Mouse (Mus musculus) MEL (cell line): ENCODE measurements around the gene Cmbl. TPM values are rescaled to one million over a fixed set of nuclear protein-coding genes. Genes with fewer than 3 reads are reported as not detected.
A peak's percentile ranks its signal among the peaks of the same experiment; 100 is the strongest.

ENCODE experiments used
- DNase-seq: peaks from one replicate; pipeline ENCODE4 v3.0.0; 2011; ENCODE audit warnings: low read depth, low spot score
- H3K27ac ChIP-seq: 2 replicates; pipeline ENCODE4 v1.5.1; 2012; ENCODE audit warnings: low read depth, mild to moderate bottlenecking, control low read depth, low read length, moderate library complexity; ENCODE audit not compliant: control insufficient read depth
- H3K27me3 ChIP-seq, 2 experiments: fragments of 150-350 bp in 1 of 2; sonication (generic) in 1 of 2; 2 replicates each; pipeline ENCODE4 v1.6.1; 2012; ENCODE audit warnings: low read length in 2 of 2, mild to moderate bottlenecking in 2 of 2, improper control_type of control experiment in 1 of 2, moderate library complexity in 1 of 2; ENCODE audit not compliant: insufficient read depth in 2 of 2, control insufficient read depth in 1 of 2
- H3K36me3 ChIP-seq, 2 experiments: 2 replicates each; pipeline ENCODE4 v1.6.1; 2012 to 2014; ENCODE audit warnings: low read length in 2 of 2, improper control_type of control experiment in 1 of 2, inconsistent platforms in 1 of 2, mild to moderate bottlenecking in 1 of 2; ENCODE audit not compliant: insufficient read depth in 2 of 2, control insufficient read depth in 1 of 2
- H3K4me1 ChIP-seq, 2 experiments: fragments of 150-350 bp in 1 of 2; sonication (generic) in 1 of 2; 2 replicates each; pipeline ENCODE4 v1.6.1; 2012; ENCODE audit warnings: low read length in 2 of 2, improper control_type of control experiment in 1 of 2, mild to moderate bottlenecking in 1 of 2; ENCODE audit not compliant: insufficient read depth in 2 of 2, control insufficient read depth in 1 of 2
- H3K4me3 ChIP-seq, 2 experiments: fragments of 150-350 bp in 1 of 2; sonication (generic) in 1 of 2; 2 replicates each; pipeline ENCODE4 v1.5.1; 2012; ENCODE audit warnings: low read depth in 2 of 2, low read length in 2 of 2, mild to moderate bottlenecking in 2 of 2, moderate library complexity in 2 of 2, control low read depth in 1 of 2, improper control_type of control experiment in 1 of 2; ENCODE audit not compliant: control insufficient read depth in 1 of 2, insufficient read depth in 1 of 2
- H3K79me2 ChIP-seq: 2 replicates; pipeline ENCODE4 v1.6.1; 2012; ENCODE audit warnings: mild to moderate bottlenecking, low read length, moderate library complexity; ENCODE audit not compliant: control insufficient read depth, poor library complexity, insufficient read depth
- H3K9ac ChIP-seq: 2 replicates; pipeline ENCODE4 v1.6.1; 2012; ENCODE audit warnings: low read depth, mild to moderate bottlenecking, control low read depth, low read length, moderate library complexity; ENCODE audit not compliant: control insufficient read depth, poor library complexity, severe bottlenecking
- H3K9me3 ChIP-seq: fragments of 150-350 bp; sonication (generic); replicated peaks from 2 replicates; pipeline ENCODE4 v1.6.1; 2012; ENCODE audit warnings: mild to moderate bottlenecking, low read length, improper control_type of control experiment, moderate library complexity; ENCODE audit not compliant: insufficient read depth
- CHD2 ChIP-seq: IDR thresholded peaks from 2 replicates; pipeline ENCODE4 v1.6.1; 2011; ENCODE audit warnings: low read length, improper control_type of control experiment
- CTCF ChIP-seq, 3 experiments: IDR thresholded peaks in 2 of 3; conservative IDR thresholded peaks in 1 of 3; 2 replicates each; pipeline ENCODE4 v1.5.1; 2011 to 2012; ENCODE audit warnings: low read length in 3 of 3, low read depth in 2 of 3, mild to moderate bottlenecking in 2 of 3, improper control_type of control experiment in 1 of 3, inconsistent platforms in 1 of 3, mixed read lengths in 1 of 3, moderate library complexity in 1 of 3; ENCODE audit not compliant: control insufficient read depth in 1 of 3, insufficient read depth in 1 of 3, poor library complexity in 1 of 3, severe bottlenecking in 1 of 3
- E2F4 ChIP-seq: IDR thresholded peaks from 2 replicates; pipeline ENCODE4 v1.6.1; 2011; ENCODE audit warnings: low read depth, low read length, improper control_type of control experiment, borderline replicate concordance
- EP300 ChIP-seq, 2 experiments: IDR thresholded peaks; 2 replicates each; pipeline ENCODE4 v1.6.1; 2011; ENCODE audit warnings: improper control_type of control experiment in 2 of 2, low read length in 2 of 2, low read depth in 1 of 2, mild to moderate bottlenecking in 1 of 2
- ETS1 ChIP-seq: IDR thresholded peaks from 2 replicates; pipeline ENCODE4 v1.6.1; 2012; ENCODE audit warnings: low read depth, mild to moderate bottlenecking, inconsistent platforms, low read length, improper control_type of control experiment, moderate library complexity
- GATA1 ChIP-seq: IDR thresholded peaks from 2 replicates; pipeline ENCODE4 v1.6.1; 2011; ENCODE audit warnings: low read depth, low read length, improper control_type of control experiment
- JUND ChIP-seq: IDR thresholded peaks from 2 replicates; pipeline ENCODE4 v1.6.1; 2011; ENCODE audit warnings: low read depth, mild to moderate bottlenecking, improper control_type of control experiment, low read length
- MAFK ChIP-seq: IDR thresholded peaks from 2 replicates; pipeline ENCODE4 v1.6.1; 2011; ENCODE audit warnings: low read depth, mild to moderate bottlenecking, low read length, improper control_type of control experiment, borderline replicate concordance
- MYC ChIP-seq: IDR thresholded peaks from 2 replicates; pipeline ENCODE4 v1.6.1; 2011; ENCODE audit warnings: low read depth, mild to moderate bottlenecking, low read length, improper control_type of control experiment, moderate library complexity
- NELFE ChIP-seq: IDR thresholded peaks from 2 replicates; pipeline ENCODE4 v1.6.1; 2011; ENCODE audit warnings: low read depth, low read length, improper control_type of control experiment
- RAD21 ChIP-seq: IDR thresholded peaks from 2 replicates; pipeline ENCODE4 v1.6.1; 2011; ENCODE audit warnings: mild to moderate bottlenecking, low read depth, low read length, improper control_type of control experiment
- RCOR1 ChIP-seq: IDR thresholded peaks from 2 replicates; pipeline ENCODE4 v1.6.1; 2012; ENCODE audit warnings: low read depth, mild to moderate bottlenecking, inconsistent platforms, low read length, improper control_type of control experiment
- TAL1 ChIP-seq: IDR thresholded peaks from 2 replicates; pipeline ENCODE4 v1.6.1; 2012; ENCODE audit warnings: mild to moderate bottlenecking, inconsistent platforms, low read length, moderate library complexity, mixed read lengths
- UBTF ChIP-seq: IDR thresholded peaks from 2 replicates; pipeline ENCODE4 v1.6.1; 2012; ENCODE audit warnings: low read depth, mild to moderate bottlenecking, inconsistent platforms, low read length, improper control_type of control experiment, moderate library complexity, borderline replicate concordance; ENCODE audit not compliant: insufficient read depth
- USF1 ChIP-seq: IDR thresholded peaks from 2 replicates; pipeline ENCODE4 v1.6.1; 2014; ENCODE audit warnings: low read depth, mild to moderate bottlenecking, inconsistent platforms, low read length, improper control_type of control experiment, moderate library complexity
- ZC3H11A ChIP-seq: IDR thresholded peaks from 2 replicates; pipeline ENCODE4 v1.6.1; 2012; ENCODE audit warnings: low read depth, mild to moderate bottlenecking, inconsistent platforms, low read length, improper control_type of control experiment
- ZNF384 ChIP-seq: IDR thresholded peaks from 2 replicates; pipeline ENCODE4 v1.6.1; 2012; ENCODE audit warnings: low read depth, mild to moderate bottlenecking, inconsistent platforms, low read length, improper control_type of control experiment
- polyA plus RNA-seq, 2 experiments: library from polyadenylated mRNA; stranded (reverse) in 1 of 2; unstranded in 1 of 2; fragments of >175 nt in 1 of 2; fragments of >200 nt in 1 of 2; gene quantifications; 2 replicates each; pipeline versions ENCODE4 v1.2.1 to v1.2.4; 2012; ENCODE audit warnings: low replicate concordance in 2 of 2, low read depth in 1 of 2; ENCODE audit not compliant: insufficient read length in 2 of 2, insufficient read depth in 1 of 2, missing spikeins in 1 of 2
- total RNA-seq: library from RNA; depleted of rRNA; stranded (reverse); fragments of 300-350 nt; gene quantifications from 2 replicates; pipeline ENCODE4 v1.2.3, GENCODE M21; 2012

Gene Cmbl
- total and polyA plus RNA-seq, 3 experiments = 0.22 to 0.31 TPM; not detected in 1

DNA sequence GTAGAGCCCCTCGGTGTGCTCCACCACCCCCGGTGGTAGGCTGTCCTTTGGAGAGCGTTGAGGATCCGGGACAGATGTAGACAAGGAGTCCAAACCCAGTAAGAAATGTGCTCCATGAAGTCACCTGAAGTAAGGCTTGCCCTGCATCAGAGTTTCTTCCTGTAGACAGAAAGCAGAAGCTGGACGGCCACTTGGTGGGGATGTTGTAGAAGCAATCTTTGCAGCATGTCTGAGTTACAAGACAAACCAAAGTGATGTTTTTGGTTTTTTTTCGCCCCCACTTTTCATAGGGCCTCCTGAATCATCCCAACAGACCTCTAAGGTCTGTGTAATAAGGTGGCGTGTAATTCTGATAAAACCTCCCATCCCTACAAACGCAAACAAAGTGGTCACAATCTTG lies 54.3 kb downstream of the Cmbl start:
- no peak overlapping the region for H3K27ac ChIP-seq
- no peaks in the 10 kb centered on the region for H3K27me3 ChIP-seq
- DNase-seq = peak; percentile 29
- peaks cover 1 to 4% of the 10 kb centered on the region in 2 experiments; a peak in 2 of 4 replicates for H3K36me3 ChIP-seq
- H3K4me3 ChIP-seq = no peak overlapping the region
- H3K4me1 ChIP-seq = peaks cover 3 to 5% of the 10 kb centered on the region in 2 experiments
- H3K9ac ChIP-seq = no peak overlapping the region
- no peak for TF ChIP-seq ETS1
- peak; percentile 19 for TF ChIP-seq RAD21
- no peak for TF ChIP-seq CHD2
- TF ChIP-seq ZC3H11A = no peak
- TF ChIP-seq USF1 = no peak
- no peak for TF ChIP-seq CTCF (IDR thresholded peaks at IDR 0.05 in 2 of 3, conservative IDR thresholded peaks at IDR 0.05 in 1 of 3; ENCODE audit: control insufficient read depth in 1 of 3, insufficient read depth in 1 of 3, low read depth in 2 of 3, low read length in 3 of 3, poor library complexity in 1 of 3, severe bottlenecking in 1 of 3)
- no peak for TF ChIP-seq UBTF
- no peaks in the 10 kb centered on the region for H3K79me2 ChIP-seq
- no peaks in the 10 kb centered on the region for H3K9me3 ChIP-seq

DNA sequence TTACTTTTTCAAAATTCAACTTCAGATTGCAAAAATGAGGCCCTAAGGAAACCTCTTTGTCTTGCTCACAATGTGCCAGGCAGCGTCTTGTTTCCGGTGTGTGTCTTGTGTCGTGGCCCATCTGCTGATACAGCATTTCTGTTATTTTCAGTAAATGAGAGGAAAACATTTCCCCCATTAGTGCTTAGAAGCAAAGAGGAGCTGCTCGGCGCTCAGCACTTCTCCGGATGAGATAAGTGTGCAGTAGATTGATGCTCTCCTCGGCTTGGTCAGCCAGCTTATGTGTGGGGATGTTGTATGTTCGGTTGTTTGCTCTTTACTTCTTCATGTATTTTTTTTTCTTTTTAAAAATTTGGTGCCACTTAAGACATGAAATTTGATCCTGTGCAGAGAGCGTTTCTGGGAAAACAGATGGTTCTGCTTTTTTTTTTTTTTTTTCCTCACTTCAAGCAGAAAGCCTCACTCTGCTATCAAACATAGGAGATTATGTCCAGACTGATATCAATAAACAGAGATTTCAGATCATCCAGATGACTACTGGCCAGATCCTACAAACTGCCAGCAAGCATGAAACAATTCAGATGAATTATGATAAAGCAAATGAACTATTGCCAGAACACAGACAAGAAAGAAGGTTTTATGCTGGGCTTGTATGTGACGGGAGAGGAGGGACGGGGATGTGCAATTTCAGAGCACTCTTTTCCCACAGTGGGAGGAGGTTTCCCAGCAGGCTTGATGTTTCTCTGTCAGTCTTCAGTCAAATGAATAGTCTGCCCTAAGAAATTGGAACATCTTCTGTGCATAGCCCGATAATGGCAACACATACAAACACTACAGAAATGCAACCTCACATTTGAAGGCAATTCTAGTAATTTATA lies 62.3 kb downstream of the Cmbl start:
- H3K4me1 ChIP-seq = no peaks in the 10 kb centered on the region
- H3K27ac ChIP-seq = no peak overlapping the region
- H3K36me3 ChIP-seq = no peaks in the 10 kb centered on the region
- DNase-seq = peak; percentile 24
- H3K27me3 ChIP-seq = peaks cover 0 to 1% of the 10 kb centered on the region in 2 experiments; a peak in 1 of 4 replicates
- H3K9ac ChIP-seq = no peak overlapping the region
- H3K79me2 ChIP-seq = no peaks in the 10 kb centered on the region
- H3K9me3 ChIP-seq = no peaks in the 10 kb centered on the region
- no peak overlapping the region for H3K4me3 ChIP-seq
- TF ChIP-seq JUND (no peak), TAL1 (no peak), MYC (no peak), ZNF384 (peak; percentile 91), ETS1 (no peak), USF1 (no peak), EP300 (IDR thresholded peaks at IDR 0.05; ENCODE audit: low read depth in 1 of 2, low read length in 2 of 2) (no peak), E2F4 (no peak), GATA1 (peak; percentile 42), NELFE (no peak), RCOR1 (no peak; the same call in 1 of the 2 replicates), MAFK (peak; percentile 36; the same call in 1 of the 2 replicates)
